Mouse (Mus musculus) spleen, postnatal 4 days (tissue): Measurements from ENCODE around the gene Myadml2.
A peak's percentile ranks its signal among the peaks of the same experiment; 100 is the strongest.

Source experiments
- DNase-seq, 2 experiments: peaks; one replicate each; pipeline ENCODE4 v3.0.0; 2022; ENCODE audit warnings: low spot score in 2 of 2

Myadml2 gene

GRCm38 (mm10) chr11:120629911-120630310, 18.0 kb downstream of the Myadml2 start:
- DNase-seq: peak; percentile 82 to 90

GRCm38 (mm10) chr11:120629341-120629730, 18.6 kb downstream of the Myadml2 start:
- DNase-seq: peak; percentile 79 to 88

- DNase-seq: peak in 1 of 2 experiments; percentile 67
These were observed 19.2 kb downstream of the Myadml2 start for GRCm38 (mm10) chr11:120628601-120629340.

- peak; percentile 62 to 81 for DNase-seq
These were observed 20.3 kb downstream of the Myadml2 start for GRCm38 (mm10) chr11:120627468-120628300.

GRCm38 (mm10) chr11:120626785-120627467, 21.0 kb downstream of the Myadml2 start:
- DNase-seq: peak in 1 of 2 experiments; percentile 63

GRCm38 (mm10) chr11:120625152-120625775, 22.7 kb downstream of the Myadml2 start, which contains the start of gene Sirt7:
Sirt7 (minus strand) TSS chr11:120625240.
- no peak for DNase-seq

GRCm38 (mm10) chr11:120624680-120625111, 23.3 kb downstream of the Myadml2 start:
- peak; percentile 85 to 93 for DNase-seq

- peak; percentile 80 to 91 for DNase-seq
These were observed 23.8 kb downstream of the Myadml2 start for GRCm38 (mm10) chr11:120623961-120624679.

- DNase-seq: peak in 1 of 2 experiments; percentile 53
These were observed 25.2 kb downstream of the Myadml2 start for GRCm38 (mm10) chr11:120622805-120623204.

- DNase-seq: no peak
These were observed 27.8 kb downstream of the Myadml2 start for GRCm38 (mm10) chr11:120620195-120620594.

GRCm38 (mm10) chr11:120618619-120619535, 29.1 kb downstream of the Myadml2 start:
- DNase-seq: peak in 1 of 2 experiments; percentile 65

GRCm38 (mm10) chr11:120617519-120618112, 30.3 kb downstream of the Myadml2 start, which contains the start of gene Pcyt2:
Pcyt2 (minus strand) TSS chr11:120617936.
- DNase-seq: peak; percentile 96 to 97

- no peak for DNase-seq
These were observed 31.2 kb downstream of the Myadml2 start for GRCm38 (mm10) chr11:120616617-120617294.

GRCm38 (mm10) chr11:120615606-120616203, 32.3 kb downstream of the Myadml2 start:
- DNase-seq: no peak

- no peak for DNase-seq
These were observed 32.8 kb downstream of the Myadml2 start for GRCm38 (mm10) chr11:120615167-120615566.

GRCm38 (mm10) chr11:120613976-120614375, 34.0 kb downstream of the Myadml2 start:
- no peak for DNase-seq

GRCm38 (mm10) chr11:120613481-120613972, 34.4 kb downstream of the Myadml2 start:
- DNase-seq: no peak

GRCm38 (mm10) chr11:120612763-120613162, 35.2 kb downstream of the Myadml2 start:
- peak; percentile 79 to 91 for DNase-seq
